Mouse (Mus musculus) spleen, adult 2 months (tissue): ENCODE results near the gene Dcaf15.

ENCODE experiments used
- CTCF ChIP-seq: fragments of 200-500 bp; IDR thresholded peaks from 2 replicates; pipeline ENCODE4 v1.5.1; 2011; ENCODE audit warnings: mild to moderate bottlenecking, inconsistent platforms; ENCODE audit not compliant: insufficient read depth, insufficient read length, insufficient replicate concordance; ENCODE audit errors: extremely low read depth
- POLR2A ChIP-seq: fragments of 200-500 bp; IDR thresholded peaks from 2 replicates; pipeline ENCODE4 v1.6.1; 2011; ENCODE audit warnings: low read depth, low read length, inconsistent platforms

DNA sequence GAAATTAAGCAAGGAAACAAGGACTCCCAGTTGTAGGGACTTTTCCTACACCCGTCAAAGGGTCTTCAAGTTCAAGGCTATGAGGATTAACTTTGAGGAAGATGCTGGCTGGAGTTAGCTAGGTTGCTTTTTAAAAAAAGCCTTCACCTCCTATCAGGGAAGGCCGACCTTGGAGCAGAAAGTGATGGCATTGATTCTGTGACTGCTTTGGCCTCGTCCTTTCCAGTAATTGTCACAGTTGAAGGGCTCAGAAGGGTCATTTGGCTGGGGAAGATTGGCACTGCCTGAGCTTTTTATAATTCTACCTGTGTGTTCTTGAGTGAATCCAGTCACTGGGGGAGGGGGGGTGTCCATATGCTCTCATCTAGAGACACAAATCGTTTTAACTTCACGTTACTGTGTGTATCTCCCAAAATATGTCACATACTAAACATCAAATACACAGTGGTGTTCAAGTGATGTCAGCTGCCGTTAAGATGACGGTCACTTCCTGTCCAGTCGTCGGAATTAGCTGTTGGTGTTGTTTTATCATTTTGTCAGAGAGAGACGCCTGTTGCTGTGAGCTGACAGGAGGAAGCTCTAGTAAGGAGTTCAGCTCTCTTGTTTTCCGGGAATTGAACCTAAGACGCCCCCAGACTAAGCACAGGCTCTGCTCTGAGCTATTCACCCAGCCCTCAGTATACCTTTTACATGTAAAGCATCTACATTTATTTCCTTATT, 36.1 kb downstream of the Dcaf15 start:
- no peak for TF ChIP-seq CTCF
- TF ChIP-seq POLR2A, result no peak
